Mouse (Mus musculus): ENCODE measurements at regions not wholly inside any gene's neighbourhood (a gene's known extent, or its start where the extent isn't known, plus 50 kb on each side); places are given as distances from the start of the nearest gene placed in this dataset.
A peak's percentile ranks its signal among the peaks of the same experiment; 100 is the strongest.

GRCm38 (mm10) chr6:95769808-95770207 lies 51.2 kb upstream of the Suclg2 start:
- no peak for DNase-seq

- DNase-seq, result no peak
These were observed 83.1 kb upstream of the Suclg2 start for GRCm38 (mm10) chr6:95801651-95802050.

GRCm38 (mm10) chr6:95841502-95841901 lies 122.9 kb upstream of the Suclg2 start:
- no peak for DNase-seq

- DNase-seq, result no peak
These were observed 127.9 kb upstream of the Suclg2 start for GRCm38 (mm10) chr6:95846536-95846935.

GRCm38 (mm10) chr6:95875463-95875862 lies 156.9 kb upstream of the Suclg2 start:
- no peak for DNase-seq

- no peak for DNase-seq
These were observed 157.7 kb upstream of the Suclg2 start for GRCm38 (mm10) chr6:95876320-95876719.

- no peak for DNase-seq
These were observed 168.0 kb upstream of the Suclg2 start for GRCm38 (mm10) chr6:95886645-95887044.

GRCm38 (mm10) chr6:95902551-95902950 lies 184.0 kb upstream of the Suclg2 start:
- no peak for DNase-seq

GRCm38 (mm10) chr6:95904085-95904633 lies 185.6 kb upstream of the Suclg2 start:
- DNase-seq, result peak in 1 of 2 experiments; percentile 18

GRCm38 (mm10) chr6:95905057-95905456 lies 186.5 kb upstream of the Suclg2 start:
- no peak for DNase-seq

GRCm38 (mm10) chr6:95921737-95922136 lies 191.2 kb upstream of the Fam19a1 start:
- DNase-seq, result no peak

GRCm38 (mm10) chr6:95934561-95934960 lies 178.4 kb upstream of the Fam19a1 start:
- DNase-seq, result peak in 1 of 2 experiments; percentile 2

GRCm38 (mm10) chr6:95936504-95936903 lies 176.4 kb upstream of the Fam19a1 start:
- DNase-seq, result no peak

- peak in 1 of 2 experiments; percentile 2 for DNase-seq
These were observed 173.9 kb upstream of the Fam19a1 start for GRCm38 (mm10) chr6:95939052-95939451.

GRCm38 (mm10) chr6:95960745-95961144 lies 152.2 kb upstream of the Fam19a1 start:
- no peak for DNase-seq

GRCm38 (mm10) chr6:95966231-95966630 lies 146.7 kb upstream of the Fam19a1 start:
- no peak for DNase-seq

- DNase-seq, result no peak
These were observed 137.0 kb upstream of the Fam19a1 start for GRCm38 (mm10) chr6:95975994-95976393.

GRCm38 (mm10) chr6:95997037-95997436 lies 115.9 kb upstream of the Fam19a1 start:
- no peak for DNase-seq

GRCm38 (mm10) chr6:95997741-95998140 lies 115.2 kb upstream of the Fam19a1 start:
- DNase-seq, result no peak

GRCm38 (mm10) chr6:95999441-95999840 lies 113.5 kb upstream of the Fam19a1 start:
- no peak for DNase-seq

GRCm38 (mm10) chr6:96000011-96000476 lies 112.9 kb upstream of the Fam19a1 start:
- DNase-seq, result no peak

GRCm38 (mm10) chr6:96011299-96011698 lies 101.7 kb upstream of the Fam19a1 start:
- no peak for DNase-seq

GRCm38 (mm10) chr6:96028022-96028704 lies 84.8 kb upstream of the Fam19a1 start:
- DNase-seq, result no peak

GRCm38 (mm10) chr6:96043711-96044110 lies 69.2 kb upstream of the Fam19a1 start:
- no peak for DNase-seq
